Mouse (Mus musculus) thymus, adult 2 months (tissue): ENCODE data around the gene Ssmem1.

Experiments
- CTCF ChIP-seq: fragments of 200-500 bp; IDR thresholded peaks from 2 replicates; pipeline ENCODE4 v1.5.1; 2012; ENCODE audit warnings: mild to moderate bottlenecking, control low read depth, low read length, moderate library complexity, borderline replicate concordance; ENCODE audit not compliant: control insufficient read depth, poor library complexity, insufficient read depth; ENCODE audit errors: extremely low read depth
- POLR2A ChIP-seq: fragments of 200-500 bp; IDR thresholded peaks from 2 replicates; pipeline ENCODE4 v1.6.1; 2012; ENCODE audit warnings: mild to moderate bottlenecking, low read length, control low read depth, moderate library complexity; ENCODE audit not compliant: control insufficient read depth, poor library complexity, insufficient read depth; ENCODE audit errors: extremely low read depth

DNA sequence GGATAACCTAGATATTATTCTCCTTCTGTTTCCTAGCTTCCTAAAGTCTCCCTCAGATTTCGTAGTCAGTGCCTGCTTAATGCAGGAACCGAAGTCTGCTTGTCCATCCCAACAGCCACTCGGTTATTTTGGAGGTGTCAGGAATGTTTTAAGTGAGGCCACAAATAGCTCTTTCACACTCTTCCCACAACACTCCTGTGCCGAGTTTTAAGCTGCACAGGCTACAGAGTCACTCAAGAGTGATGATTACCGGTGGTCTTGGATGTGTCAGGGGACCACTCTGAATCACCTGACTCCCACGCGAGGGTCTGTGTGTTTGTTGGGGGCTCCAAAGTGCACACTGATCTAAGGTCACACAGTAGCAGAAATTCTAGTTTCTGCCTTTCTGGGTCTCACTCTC lies 36.0 kb downstream of the Ssmem1 start:
- TF ChIP-seq POLR2A (no peak), CTCF (no peak)
